Mouse (Mus musculus) T-helper 2 cell (primary cell): ENCODE data around the gene Ift22.
"Not testable (repeated sequence)": the region's sequence is repeated elsewhere in the genome, so short reads cannot be mapped to it uniquely, and the experiment has no call there.

ENCODE experiments used
- in situ Hi-C: fragments of 300-600 bp; cut with MboI, MseI; formaldehyde crosslinking; loops from one replicate; pipeline ENCODE4 v1.15.1; 2025; ENCODE audit warnings: high pct_unique_total_duplicates

Ift22 gene

DNA sequence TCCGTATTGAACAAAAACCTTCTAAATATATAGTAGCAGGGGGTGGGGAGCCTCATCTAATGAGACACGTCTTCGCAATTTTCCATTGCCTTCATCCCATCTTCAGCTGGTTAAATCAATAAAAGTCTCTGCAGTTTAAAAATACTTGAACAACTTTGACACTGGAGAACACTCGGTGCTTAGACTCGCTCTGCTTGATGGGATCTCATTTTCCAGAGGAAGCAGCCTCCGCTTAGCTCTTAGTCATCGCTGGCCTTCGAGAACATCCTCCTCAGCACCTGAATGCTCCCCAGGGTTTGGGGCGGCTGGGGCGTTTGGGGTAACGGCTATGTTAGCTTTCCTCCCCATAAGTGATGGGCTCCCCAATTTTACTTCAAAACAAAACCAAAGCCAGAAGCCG is 37.1 kb downstream of the Ift22 start:
- in situ Hi-C loops = no loop called here

DNA sequence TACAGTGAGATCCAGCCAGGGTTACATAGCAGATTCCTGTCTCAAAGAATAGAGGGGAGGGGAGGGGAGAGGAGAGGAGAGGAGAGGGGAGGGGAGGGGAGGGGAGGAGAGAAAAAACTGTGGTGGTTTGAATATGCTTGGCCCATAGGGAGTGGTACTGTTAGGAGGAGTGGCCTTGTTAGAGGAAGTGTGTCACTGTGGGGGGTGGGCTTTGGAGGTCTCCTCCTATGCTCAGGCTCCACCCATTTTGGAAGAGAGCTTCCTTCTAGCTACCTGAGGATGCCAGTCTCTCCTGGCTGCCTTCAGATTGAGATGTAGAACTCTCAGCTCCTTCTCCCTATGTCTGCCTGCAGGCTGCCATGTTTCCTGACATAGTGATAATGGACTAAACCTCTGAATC is 39.9 kb downstream of the Ift22 start:
- in situ Hi-C loops = no loop called here

DNA sequence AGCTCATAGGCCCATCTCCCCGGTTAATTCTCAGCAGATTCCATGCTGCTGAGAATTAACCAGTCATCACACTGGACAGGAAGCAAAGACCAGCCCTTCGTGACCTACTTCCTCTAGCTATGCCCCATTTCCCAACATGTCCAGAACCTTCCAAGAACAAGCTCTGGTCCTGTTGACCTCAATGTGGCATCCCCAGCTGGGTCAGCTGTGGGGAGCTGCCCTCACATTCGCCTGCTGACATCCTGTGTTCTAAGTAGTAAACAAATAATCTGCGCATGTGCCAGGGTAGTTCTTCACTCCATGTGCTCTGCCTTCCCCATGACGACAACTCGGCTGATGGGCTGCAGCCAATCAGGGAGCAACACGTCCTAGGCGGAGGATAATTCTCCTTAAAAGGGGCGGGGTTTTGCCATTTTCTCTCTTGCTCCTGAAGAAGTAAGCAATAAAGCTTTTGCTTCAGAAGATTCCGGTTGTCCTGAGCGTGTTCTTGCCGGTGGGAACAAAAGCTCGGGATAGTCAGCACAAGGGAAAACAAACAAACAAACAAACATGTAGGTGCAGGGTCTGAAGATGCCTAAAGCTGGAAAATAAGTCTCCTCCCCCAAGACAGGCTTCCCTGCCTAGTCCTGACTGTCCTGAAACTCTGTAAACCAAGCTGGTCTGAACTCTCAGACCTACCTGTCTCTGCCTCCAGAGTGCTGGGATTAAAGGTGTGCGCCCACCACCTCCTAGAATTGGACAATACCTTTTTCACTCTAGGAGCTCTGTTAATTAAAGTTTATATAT is 41.8 kb downstream of the Ift22 start:
- in situ Hi-C loops = not testable (repeated sequence)

DNA sequence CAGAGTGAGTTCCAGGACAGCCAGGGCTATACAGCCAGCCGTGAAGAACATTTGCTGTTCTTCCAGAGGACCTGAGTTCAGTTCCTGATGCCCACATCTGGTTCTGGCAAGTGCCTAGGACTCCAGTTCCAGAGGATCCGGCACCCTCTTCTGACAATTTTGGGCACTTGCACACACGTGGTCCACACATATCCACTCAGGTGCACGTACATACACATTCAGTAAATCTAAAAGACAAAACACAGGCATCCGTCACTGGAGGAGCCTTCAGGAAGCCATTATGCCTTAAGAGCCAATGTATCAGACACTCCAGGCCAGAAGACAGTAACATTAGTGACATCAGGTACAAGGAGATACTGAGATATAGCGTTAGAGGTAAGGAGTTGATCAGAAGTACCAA is 42.6 kb downstream of the Ift22 start:
- in situ Hi-C loops = no loop called here

DNA sequence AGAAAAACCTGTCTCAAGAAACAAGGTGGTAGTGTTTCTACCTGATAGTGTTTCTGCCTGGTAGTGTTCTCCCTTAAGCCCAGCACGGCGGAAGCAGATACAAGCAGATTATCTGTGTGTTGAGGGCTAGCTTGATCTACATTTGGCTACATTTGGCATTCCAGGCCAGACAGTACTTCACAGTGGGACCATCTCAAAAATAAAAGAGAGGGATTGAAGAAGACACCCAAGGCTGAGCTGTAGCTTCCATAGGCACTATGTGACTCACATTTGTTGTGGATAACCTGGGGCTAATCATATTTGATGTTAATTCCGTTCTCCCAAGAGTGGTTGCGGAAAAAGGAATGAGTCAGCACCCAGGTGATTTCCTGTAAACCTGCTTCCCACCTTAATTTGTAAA is 44.2 kb downstream of the Ift22 start:
- in situ Hi-C loops = no loop called here

DNA sequence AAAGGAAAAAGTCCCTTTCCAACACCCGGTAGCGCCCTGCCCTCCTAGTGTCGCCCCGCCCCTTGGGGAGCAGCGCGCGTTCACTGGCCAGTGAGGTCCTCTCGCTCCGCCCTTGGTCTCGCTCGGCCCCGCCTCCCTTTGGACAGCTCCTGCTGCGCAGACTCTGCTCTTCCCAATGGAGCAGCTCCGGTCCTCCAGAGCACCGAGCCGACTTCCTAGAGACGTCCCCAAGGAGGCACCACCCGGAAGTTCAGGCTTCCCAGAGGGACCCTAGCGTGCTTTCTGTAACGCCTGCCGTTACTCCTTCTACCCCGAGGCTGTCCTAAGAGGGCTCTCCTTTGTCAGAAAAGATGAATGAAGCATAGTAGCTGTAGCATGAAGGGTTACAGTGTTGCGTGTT is 45.1 kb downstream of the Ift22 start, which contains the start of gene Fis1:
Fis1 (plus strand) TSS at position 261 of the 400 bp plus-strand sequence.
- in situ Hi-C loops = no loop called here

DNA sequence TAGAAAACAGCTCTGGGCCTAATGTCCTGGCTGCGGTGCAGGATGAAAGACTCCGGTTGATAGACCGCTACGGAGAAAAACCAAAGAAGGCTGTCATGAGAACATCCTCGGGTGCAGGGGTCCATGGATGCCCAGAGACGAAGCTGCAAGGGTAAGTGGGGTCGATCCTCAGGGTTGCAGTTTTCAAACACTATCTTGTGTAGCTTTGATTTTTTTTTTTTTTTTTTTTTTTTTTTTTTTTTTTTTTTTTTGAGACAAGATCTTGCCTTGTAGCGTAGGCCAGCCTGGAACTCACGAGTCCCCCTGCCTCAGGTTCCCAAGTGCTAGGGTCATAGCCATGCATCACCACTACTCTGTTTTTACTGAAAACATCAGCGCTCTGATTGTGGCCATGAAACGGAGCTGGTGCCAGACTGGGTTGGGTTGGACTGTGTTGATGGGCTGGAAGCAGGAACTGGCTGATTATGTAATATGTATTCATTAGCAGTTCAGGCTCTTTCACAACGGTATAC is 45.5 kb downstream of the Ift22 start:
- in situ Hi-C loops = no loop called here

DNA sequence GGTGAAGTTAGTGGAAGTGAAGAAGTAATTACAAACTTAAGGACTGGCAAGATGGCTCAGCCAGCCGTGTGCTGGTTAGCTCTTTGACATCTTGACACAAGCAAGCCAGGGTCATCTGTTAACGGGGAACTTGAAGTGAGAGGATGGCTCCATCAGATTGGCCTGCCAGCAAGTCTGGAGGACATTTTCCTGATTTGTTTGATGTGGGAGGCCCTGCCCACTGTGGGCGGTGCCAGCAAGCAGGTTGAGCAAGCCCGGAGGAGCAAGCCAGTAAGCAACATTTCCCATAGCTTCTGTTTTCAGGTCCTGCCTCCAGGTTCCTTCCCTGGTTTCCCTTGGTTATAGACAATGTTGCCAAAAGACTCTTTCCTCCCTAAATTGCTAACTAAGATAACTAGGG is 47.7 kb downstream of the Ift22 start:
- in situ Hi-C loops = no loop called here

DNA sequence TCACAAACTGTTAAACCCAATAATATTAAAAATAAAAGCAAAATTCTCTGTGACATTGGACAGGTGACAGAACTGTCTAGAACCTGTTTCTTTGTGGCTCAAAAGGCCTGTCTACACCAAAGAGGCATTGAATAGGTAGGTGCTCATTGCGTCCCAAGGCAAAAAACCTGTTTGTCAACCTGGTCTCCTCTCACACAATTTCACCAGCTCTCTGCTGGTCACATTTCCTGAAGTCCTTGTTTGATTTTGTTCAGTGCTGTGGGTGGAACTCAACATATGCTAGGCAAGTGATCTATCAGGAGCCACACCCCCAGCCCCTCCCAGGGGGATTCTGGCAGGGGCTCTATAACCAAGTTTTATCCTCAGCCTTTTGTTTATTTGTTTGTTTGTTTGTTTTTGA is 49.3 kb downstream of the Ift22 start:
- in situ Hi-C loops = no loop called here

DNA sequence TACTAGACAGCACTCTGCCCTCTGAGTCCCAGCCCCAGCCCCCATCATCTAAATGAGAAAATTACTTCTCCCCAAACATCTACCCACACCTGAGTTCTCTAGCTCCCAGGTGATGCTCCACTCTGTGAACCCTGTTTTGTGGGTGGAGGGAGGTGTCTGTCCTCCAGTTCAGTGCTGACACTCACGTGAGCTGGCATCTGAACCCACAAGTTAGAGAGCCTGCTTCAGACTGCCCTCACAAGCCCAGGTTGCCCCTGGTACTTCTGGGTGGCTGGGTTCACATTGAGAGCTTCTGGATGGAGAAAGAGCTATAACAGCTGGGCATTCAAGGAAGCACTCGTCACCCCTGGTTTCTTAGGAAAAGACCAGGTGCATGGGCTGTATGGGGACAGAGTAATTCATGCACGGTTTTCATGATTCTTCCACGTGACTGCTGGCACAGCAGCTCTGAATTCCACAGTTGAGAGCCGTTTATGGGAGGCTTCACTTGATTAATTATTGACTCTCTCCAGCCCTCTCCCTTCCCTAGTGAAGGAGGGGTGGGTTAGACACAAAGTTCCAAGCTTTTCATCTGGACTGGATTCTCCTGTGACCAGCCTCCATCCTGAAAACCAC is 51.1 kb downstream of the Ift22 start:
- in situ Hi-C loops = no loop called here

DNA sequence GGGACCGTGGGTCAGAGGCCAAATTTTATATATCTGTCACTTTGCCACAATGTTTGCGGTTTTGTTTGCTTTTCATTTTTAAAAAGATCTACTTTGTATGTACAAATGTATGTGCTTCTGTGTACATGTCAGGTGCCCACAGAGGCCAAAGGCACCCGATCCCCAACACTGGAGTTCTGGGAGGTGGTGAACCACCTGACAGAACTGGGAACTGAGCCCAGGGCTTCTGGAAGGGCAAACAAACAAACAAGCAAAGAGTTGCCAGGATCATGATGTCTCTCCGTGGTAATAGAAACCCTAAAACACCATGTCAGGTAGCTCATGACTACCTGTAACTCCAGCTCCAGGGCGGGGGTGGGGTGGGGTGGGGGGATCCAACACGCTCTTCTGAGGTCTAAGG is 52.1 kb downstream of the Ift22 start:
- in situ Hi-C loops = no loop called here

DNA sequence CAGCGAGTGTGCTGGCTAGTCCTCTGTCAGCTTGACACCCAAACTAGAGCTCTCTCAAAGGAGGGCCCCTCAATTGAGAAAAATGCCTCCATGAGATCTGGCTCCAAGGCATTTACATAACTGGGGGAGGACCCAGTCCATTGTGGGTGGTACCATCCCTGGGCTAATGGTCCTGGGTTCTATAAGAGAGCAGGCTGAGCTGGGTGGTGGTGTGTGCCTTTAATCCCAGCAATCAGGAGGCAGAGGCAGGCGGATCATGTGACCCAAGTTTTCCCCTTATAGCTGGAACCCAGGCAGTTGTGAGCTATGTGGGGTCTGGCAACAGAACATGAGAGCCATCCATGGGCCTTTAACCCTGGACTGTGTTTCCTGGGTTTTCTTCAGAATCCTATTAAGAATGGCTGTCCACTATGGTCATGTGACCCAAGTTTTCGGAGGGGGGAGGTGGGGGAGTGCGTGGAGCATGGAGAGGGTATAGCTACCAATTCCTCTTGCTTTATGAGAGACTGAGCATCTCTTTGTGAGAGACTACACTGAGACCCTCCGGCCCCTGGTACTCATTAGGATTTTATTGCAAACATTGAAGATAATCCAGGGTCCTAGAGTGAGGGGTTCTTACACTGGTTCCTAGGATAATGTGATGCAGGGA is 53.5 kb downstream of the Ift22 start:
- in situ Hi-C loops = no loop called here

DNA sequence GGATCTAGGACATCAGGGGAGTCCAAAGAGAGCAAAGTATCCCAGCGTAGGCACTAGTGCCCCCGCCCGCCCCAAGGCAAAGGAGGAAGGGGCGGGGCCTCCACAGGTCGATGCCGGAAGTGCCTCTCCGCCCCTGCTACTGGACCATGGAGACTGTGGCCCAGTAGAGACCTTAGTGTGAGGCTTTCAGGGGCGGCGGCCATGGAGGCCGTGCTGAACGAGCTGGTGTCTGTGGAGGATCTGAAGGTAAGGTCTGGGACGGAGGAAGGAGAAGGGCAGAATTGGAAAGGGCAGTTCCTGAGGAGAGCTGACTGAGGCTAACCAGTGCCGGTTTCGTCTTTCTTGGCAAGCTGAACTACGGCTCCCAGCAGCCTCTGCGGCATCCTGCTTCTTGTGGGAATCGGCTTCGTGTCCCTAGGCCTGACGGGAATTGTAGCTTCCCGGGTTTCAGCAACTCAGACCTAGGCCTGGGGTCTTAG is 54.1 kb downstream of the Ift22 start:
- in situ Hi-C loops = no loop called here

DNA sequence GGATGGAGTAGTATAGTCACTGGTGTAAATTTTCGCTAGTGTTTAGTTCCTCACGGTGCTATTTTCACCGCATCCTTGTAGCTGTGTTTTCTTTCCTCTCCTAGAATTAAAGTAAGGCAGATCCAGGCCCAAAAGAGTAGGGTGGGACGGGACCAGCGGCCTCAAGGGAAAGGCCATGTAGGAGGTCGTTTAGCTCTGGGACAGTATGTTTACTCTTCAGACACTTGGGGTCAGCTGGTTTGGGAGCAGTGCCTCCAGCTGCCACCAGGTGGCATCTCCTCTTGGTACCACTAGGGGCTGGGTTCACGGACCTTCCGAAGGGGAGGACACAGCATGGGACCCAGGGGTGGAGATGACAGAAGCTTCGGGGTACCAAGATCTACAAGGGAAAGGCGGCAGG is 54.6 kb downstream of the Ift22 start:
- in situ Hi-C loops = no loop called here

DNA sequence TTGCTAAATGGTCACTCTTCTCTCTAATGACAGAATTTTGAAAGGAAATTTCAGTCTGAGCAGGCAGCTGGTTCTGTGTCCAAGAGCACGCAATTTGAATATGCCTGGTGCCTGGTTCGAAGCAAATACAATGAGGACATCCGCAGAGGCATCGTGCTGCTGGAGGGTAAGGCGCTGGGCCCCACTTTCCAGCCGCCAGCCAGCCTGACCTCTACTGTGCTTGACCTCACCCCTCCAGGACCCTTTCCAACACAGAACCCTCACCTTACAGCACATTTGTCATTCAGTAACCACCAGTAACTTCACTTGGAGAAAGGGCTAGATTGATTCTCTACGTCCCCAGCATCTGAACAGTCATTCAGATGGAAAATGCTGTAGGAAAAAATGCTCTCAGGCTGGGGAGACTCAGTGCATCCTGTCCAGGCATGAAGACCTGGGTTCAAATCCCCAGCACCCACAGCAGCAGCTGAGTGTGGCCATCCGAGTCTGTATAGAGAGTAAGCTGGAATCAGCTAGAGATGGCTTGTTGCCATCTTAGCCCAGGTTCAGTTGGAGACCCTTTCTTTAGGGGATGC is 55.1 kb downstream of the Ift22 start:
- in situ Hi-C loops = no loop called here
